Mouse (Mus musculus) embryonic facial prominence, embryonic 13.5 days (tissue): Measurements from ENCODE around the gene Mrgprh. TPM values are rescaled to one million over a fixed set of nuclear protein-coding genes. Genes with fewer than 3 reads are reported as not detected.
"Not testable (repeated sequence)": the region's sequence is repeated elsewhere in the genome, so short reads cannot be mapped to it uniquely, and the experiment has no call there.

Experiments
- ATAC-seq: fragments of 200-750 bp; cut with Nextera tagmentation; 2 replicates; pipeline ENCODE4 v1.8.0; 2017; ENCODE audit warnings: low read depth; ENCODE audit not compliant: insufficient number of reproducible peaks, insufficient read depth, low FRiP score, low TSS enrichment
- H3K27ac ChIP-seq: fragments of 300-500 bp; sonication (generic); 2 replicates; pipeline ENCODE4 v1.5.1; 2015; ENCODE audit warnings: moderate library complexity, mild to moderate bottlenecking, inconsistent platforms
- H3K27me3 ChIP-seq: fragments of 300-500 bp; sonication (generic); 2 replicates; pipeline ENCODE4 v1.6.1; 2015; ENCODE audit warnings: mild to moderate bottlenecking, inconsistent platforms
- H3K36me3 ChIP-seq: fragments of 300-500 bp; sonication (generic); 2 replicates; pipeline ENCODE4 v1.6.1; 2015; ENCODE audit warnings: mild to moderate bottlenecking, inconsistent platforms
- H3K4me1 ChIP-seq: fragments of 300-500 bp; sonication (generic); 2 replicates; pipeline ENCODE4 v1.6.1; 2015; ENCODE audit warnings: inconsistent platforms
- H3K4me2 ChIP-seq: fragments of 300-500 bp; sonication (generic); 2 replicates; pipeline ENCODE4 v1.6.1; 2015; ENCODE audit warnings: moderate library complexity, mild to moderate bottlenecking, inconsistent platforms
- H3K4me3 ChIP-seq: fragments of 300-500 bp; sonication (generic); 2 replicates; pipeline ENCODE4 v1.5.1; 2015; ENCODE audit warnings: mild to moderate bottlenecking, inconsistent platforms
- H3K9ac ChIP-seq: fragments of 300-500 bp; sonication (generic); 2 replicates; pipeline ENCODE4 v1.6.1; 2015; ENCODE audit warnings: mild to moderate bottlenecking, inconsistent platforms
- H3K9me3 ChIP-seq: fragments of 300-500 bp; sonication (generic); 2 replicates; pipeline ENCODE4 v1.6.1; 2016; ENCODE audit warnings: inconsistent platforms
- WGBS: fragments of 180-500 bp; shearing (Covaris S2); methylation state at CpG from one replicate; pipeline ENCODE4 v1.1.7; 2015; ENCODE audit warnings: mixed read lengths; 5-methylcytosine and 5-hydroxymethylcytosine counted together
- polyA plus RNA-seq: library from polyadenylated mRNA; unstranded; fragments of >200 nt; fragmentation: Nextera tagmentation; extraction: Ambion mirVana; gene quantifications from 2 replicates; pipeline ENCODE4 v1.2.1, GENCODE M21; 2015

Gene Mrgprh
- polyA plus RNA-seq, 1 experiment from 2014 or later, result not detected

DNA sequence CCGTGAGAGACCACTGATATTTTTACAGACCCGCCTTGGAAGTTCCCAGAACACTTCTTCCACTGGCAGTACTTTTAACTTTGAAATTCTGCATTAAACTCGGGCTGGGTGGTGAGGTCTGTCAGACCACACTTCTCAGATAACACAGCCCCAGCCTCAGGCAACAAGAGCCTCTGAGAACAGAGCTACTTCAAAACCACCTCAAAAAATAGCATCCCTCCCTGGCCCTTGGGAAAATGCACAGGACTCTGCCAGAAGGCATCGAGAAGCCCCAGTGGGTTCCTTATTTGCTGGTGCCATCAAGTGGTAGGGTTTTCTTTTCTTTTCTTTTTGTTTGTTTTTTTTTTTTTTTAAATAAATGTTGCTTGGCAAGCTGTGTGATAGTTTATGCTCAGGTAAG, 7.2 kb upstream of the Mrgprh start:
- Histone ChIP-seq H3K27ac (peak overlapping the region; percentile 66), H3K27me3 (0 out of 2 replicates have a peak, but pooled peaks cover 3% of the 10 kb centered on the region), H3K36me3 (no peaks in the 10 kb centered on the region), H3K4me1 (peaks cover 53% of the 10 kb centered on the region), H3K9me3 (no peaks in the 10 kb centered on the region), H3K4me3 (no peak overlapping the region), H3K9ac (no peak overlapping the region), H3K4me2 (no peak overlapping the region)
- ATAC-seq, result peak; percentile 60; the same call in 1 of the 2 replicates
- whole genome bisulfite sequencing, result 3% methylated on average over 4 of the region's 4 CpGs

DNA sequence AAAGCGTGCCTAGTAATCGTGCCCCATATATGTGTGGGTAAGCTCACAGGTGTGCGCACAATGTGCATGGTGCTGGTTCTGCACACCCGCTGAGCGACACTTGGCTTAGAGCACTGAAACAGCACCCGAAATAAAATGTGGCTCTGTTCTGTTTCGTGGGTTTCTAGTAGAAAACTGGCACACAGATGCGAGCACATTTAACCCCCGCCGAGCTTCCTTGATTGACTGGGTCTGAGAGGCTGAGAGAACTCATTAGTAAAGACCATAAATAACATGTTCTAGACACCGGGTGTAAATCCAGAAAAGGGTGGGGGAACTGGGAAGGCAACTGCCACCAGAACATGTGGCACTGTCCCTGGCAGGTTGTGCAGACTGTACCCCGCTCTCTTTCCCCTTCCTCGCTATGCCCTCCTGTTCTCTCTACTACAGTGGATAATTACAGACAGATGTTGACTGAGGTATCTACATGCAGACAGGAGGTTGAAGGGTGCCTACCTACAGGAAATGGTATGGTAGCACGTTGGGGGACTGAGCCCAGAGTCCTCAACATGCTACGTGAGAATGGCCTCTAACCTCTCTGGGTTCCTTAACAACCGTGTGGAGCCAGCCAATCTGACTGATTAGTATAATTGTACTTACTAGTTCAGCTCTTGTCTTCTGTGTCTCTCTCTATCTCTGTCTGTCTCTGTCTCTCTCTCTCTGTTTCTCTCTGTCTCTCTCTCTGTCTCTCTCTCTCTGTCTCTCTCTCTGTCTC, 3.4 kb upstream of the Mrgprh start:
- H3K4me1 ChIP-seq, result peaks cover 52% of the 10 kb centered on the region
- no peak; the same call in 1 of the 2 replicates for ATAC-seq

DNA sequence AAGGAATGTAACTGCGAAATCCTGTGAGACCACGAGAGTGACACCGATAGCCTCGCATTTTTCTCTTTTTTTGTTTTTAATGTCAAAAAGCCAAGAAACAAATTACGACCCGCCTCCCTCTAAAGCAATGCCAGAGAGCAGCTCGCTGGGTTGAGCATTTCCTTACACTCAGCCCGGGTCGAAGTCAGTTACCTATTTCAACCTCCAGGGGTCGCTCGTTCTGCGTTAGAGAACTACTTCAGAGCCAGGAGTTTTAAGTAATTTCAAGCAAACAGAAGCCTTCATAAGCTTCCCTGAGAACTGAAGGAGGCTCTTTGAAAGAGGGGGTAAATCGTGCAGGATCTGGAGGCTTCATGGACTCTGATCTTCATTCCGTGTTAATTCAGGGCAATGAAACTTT, 4.3 kb downstream of the Mrgprh start:
- peaks cover 4% of the 10 kb centered on the region; the same call in 1 of the 2 replicates for H3K27me3 ChIP-seq
- ATAC-seq, result no peak
- no peaks in the 10 kb centered on the region for H3K9me3 ChIP-seq
- H3K9ac ChIP-seq, result peak overlapping the region; percentile 28
- WGBS, result 2% methylated on average over 14 of the region's 14 CpGs
- peak overlapping the region; percentile 5; the same call in 1 of the 2 replicates for H3K4me3 ChIP-seq
- 0 out of 2 replicates have a peak, but pooled peaks cover 13% of the 10 kb centered on the region for H3K4me1 ChIP-seq
- peak overlapping the region; percentile 51; the same call in 1 of the 2 replicates for H3K27ac ChIP-seq
- peak overlapping the region; percentile 54 for H3K4me2 ChIP-seq
- H3K36me3 ChIP-seq, result no peaks in the 10 kb centered on the region

More for the DNA sequence above, 3.4 kb upstream of the Mrgprh start:
- 48% methylated on average over 16 of the region's 16 CpGs for WGBS
- Histone ChIP-seq H3K36me3 (no peaks in the 10 kb centered on the region), H3K4me3 (no peak overlapping the region), H3K9me3 (no peaks in the 10 kb centered on the region), H3K4me2 (peak overlapping the region; percentile 5; the same call in 1 of the 2 replicates), H3K9ac (no peak overlapping the region), H3K27ac (no peak overlapping the region), H3K27me3 (0 out of 2 replicates have a peak, but pooled peaks cover 3% of the 10 kb centered on the region)

DNA sequence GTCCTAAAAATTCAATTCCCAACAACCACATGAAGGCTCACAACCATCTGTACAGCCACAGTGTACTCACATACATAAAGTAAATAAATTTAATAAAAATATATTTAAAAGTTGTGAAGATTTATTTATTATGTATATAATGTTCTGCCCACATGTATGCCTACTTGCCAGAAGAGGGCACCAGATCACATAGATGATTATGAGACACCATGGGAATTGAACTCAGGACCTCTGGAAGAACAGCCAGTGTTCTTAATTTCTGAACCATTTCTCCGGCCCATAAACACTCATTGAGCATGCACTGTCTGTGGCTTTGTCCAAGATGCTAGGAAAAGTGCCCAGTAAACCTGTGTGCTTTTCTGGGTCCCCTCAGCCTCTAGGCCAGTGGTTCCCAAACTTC, 5.4 kb downstream of the Mrgprh start:
- ATAC-seq, result no peak
- H3K27me3 ChIP-seq, result peaks cover 4% of the 10 kb centered on the region; the same call in 1 of the 2 replicates
- H3K27ac ChIP-seq, result no peak overlapping the region
- H3K9ac ChIP-seq, result no peak overlapping the region
- 77% methylated on average over 1 of the region's 1 CpGs for WGBS
- H3K4me2 ChIP-seq, result no peak overlapping the region
- no peak overlapping the region for H3K4me3 ChIP-seq
- no peaks in the 10 kb centered on the region for H3K36me3 ChIP-seq
- 0 out of 2 replicates have a peak, but pooled peaks cover 13% of the 10 kb centered on the region for H3K4me1 ChIP-seq
- no peaks in the 10 kb centered on the region for H3K9me3 ChIP-seq

DNA sequence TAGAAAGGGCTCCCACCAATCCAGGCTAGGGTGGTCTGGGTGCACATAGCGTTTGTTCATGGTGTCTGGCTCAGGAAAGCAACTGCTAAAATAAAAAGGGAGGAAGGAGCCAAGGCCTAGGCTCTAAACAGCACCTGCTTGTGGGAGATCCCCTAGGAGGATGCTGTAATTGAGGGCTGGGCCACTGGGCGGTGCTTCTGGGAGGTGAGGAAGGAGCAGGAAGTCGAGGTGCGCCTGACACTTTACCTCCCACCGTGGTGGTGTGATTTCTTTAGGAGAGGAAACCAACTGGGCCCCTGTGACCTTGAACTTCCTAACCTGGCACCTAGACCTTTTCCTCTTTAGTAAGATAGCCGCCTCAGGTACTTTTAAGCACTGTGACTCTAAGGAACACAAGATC, 10.8 kb downstream of the Mrgprh start:
- 40% methylated on average over 6 of the region's 6 CpGs for WGBS
- ATAC-seq, result no peak
- no peak overlapping the region for H3K4me3 ChIP-seq
- H3K9ac ChIP-seq, result no peak overlapping the region
- H3K36me3 ChIP-seq, result 0 out of 2 replicates have a peak, but pooled peaks cover 18% of the 10 kb centered on the region
- H3K27me3 ChIP-seq, result no peaks in the 10 kb centered on the region
- peak overlapping the region; percentile 23; the same call in 1 of the 2 replicates for H3K27ac ChIP-seq
- peaks cover 13% of the 10 kb centered on the region for H3K4me1 ChIP-seq
- H3K4me2 ChIP-seq, result no peak overlapping the region
- no peaks in the 10 kb centered on the region for H3K9me3 ChIP-seq

DNA sequence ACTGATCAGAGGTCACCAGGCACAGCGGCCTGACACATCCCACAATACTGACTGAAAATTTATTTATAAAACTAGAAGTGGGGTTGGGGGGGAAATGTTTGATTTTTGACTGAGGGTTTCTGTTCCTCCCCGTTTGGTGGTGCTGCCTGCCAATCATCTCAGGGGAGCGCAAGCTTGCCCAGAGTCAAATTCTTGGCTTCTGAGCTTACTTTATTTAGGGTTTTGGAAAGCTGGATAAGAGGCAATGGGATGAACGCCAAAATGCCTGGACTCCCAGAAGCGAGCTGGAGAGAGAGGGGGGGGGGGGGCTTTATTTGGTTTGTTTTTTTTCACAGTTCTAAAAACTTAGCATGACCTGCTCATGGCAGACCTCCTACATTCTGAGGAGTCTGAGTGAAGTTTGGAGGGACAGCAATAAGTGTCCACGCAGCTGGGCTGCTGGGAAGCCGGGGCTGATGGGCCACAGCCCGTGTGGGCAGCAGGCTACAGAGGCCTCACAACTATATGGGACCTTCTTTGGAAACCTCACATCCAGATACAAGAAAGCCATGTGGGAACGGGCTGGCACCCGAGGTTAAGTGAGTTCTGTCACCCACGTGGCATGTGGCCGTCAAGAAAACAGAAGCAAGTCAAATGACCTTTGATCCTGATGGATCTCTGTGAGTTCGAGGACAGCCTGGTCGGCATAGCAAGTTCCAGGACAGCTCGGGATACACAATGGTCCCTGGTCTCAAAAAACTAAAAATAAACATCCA, 11.4 kb downstream of the Mrgprh start:
- Histone ChIP-seq H3K9ac (no peak overlapping the region), H3K27ac (peak overlapping the region; percentile 39), H3K4me1 (peaks cover 13% of the 10 kb centered on the region), H3K9me3 (no peaks in the 10 kb centered on the region), H3K27me3 (no peaks in the 10 kb centered on the region), H3K36me3 (0 out of 2 replicates have a peak, but pooled peaks cover 18% of the 10 kb centered on the region), H3K4me3 (no peak overlapping the region), H3K4me2 (no peak overlapping the region)
- WGBS, result 72% methylated on average over 15 of the region's 15 CpGs
- ATAC-seq, result no peak

DNA sequence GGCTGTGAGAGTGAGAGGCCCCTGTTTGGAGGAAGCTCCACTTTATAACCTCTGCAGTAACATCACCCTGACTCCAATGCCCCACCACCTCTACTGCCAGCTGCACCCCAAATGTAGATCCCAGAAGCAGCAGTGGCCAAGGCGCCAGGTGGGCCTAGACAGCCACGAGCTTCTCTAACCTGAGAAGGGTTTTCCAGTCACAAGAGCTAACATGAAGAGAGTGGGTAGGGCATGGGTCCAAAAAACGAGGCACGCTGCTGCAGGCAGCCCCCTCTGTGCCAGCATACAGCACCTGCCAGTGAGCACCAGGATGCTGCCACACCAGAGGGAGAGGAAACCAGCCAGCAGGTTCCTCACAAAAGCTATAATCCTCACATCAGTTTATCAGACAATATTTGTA, 15.2 kb downstream of the Mrgprh start:
- H3K4me1 ChIP-seq, result peaks cover 13% of the 10 kb centered on the region
- H3K9ac ChIP-seq, result 0 out of 2 replicates have a peak overlapping the region, but pooled peaks have one; percentile 36
- H3K4me2 ChIP-seq, result no peak overlapping the region
- no peak overlapping the region for H3K4me3 ChIP-seq
- H3K9me3 ChIP-seq, result no peaks in the 10 kb centered on the region
- 89% methylated on average over 4 of the region's 4 CpGs for WGBS
- H3K27me3 ChIP-seq, result no peaks in the 10 kb centered on the region
- peaks cover 23% of the 10 kb centered on the region; the same call in 1 of the 2 replicates for H3K36me3 ChIP-seq
- no peak overlapping the region for H3K27ac ChIP-seq
- no peak for ATAC-seq

DNA sequence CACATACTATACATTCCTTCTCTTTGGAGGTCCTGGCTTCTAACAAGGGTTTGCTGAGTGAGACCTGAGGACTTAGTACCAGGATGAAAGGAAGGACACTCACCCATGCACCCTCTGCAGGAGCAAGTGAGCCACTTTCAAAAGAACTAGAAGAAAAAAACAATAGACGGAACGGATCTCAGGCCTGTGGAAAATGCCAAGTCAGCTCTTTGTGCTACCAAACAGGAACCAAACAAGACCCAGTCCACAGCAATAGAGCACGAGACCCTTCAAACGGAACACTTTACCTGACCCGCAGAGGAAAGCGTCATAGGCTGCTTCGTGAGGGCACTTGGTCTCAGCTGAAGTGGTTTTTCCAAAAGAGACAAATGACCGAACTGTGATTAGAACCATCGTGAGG, 16.2 kb downstream of the Mrgprh start:
- Histone ChIP-seq H3K4me2 (no peak overlapping the region), H3K27me3 (no peaks in the 10 kb centered on the region), H3K36me3 (peaks cover 25% of the 10 kb centered on the region; the same call in 1 of the 2 replicates), H3K4me3 (no peak overlapping the region), H3K9ac (no peak overlapping the region), H3K9me3 (no peaks in the 10 kb centered on the region), H3K27ac (no peak overlapping the region), H3K4me1 (peaks cover 8% of the 10 kb centered on the region; the same call in 1 of the 2 replicates)
- 92% methylated on average over 9 of the region's 9 CpGs for WGBS
- ATAC-seq, result no peak

DNA sequence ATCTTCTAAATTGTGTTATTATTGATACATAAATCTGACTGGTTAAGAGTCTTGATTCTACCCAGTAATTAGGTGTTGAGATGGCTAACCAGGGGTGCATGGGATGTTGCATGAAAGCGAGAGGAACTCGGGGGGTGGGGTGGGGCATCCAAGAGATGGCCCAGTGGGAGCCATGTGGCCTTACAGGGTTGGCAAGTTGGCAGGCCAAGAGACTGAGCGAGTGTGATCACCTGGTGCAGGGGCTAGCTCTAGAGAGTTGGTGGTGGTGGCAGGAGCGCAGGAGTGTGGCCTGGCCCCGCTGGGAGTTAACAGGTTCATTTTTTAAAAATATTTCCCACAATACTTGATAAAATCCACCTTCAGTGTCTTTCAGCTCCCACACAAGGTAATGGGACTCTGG, 21.8 kb downstream of the Mrgprh start:
- H3K9ac ChIP-seq, result no peak overlapping the region
- ATAC-seq, result no peak
- 85% methylated on average over 5 of the region's 5 CpGs for WGBS
- H3K36me3 ChIP-seq, result peaks cover 32% of the 10 kb centered on the region
- peak overlapping the region; percentile 41 for H3K27ac ChIP-seq
- H3K4me3 ChIP-seq, result no peak overlapping the region
- H3K9me3 ChIP-seq, result no peaks in the 10 kb centered on the region
- no peaks in the 10 kb centered on the region for H3K27me3 ChIP-seq
- H3K4me2 ChIP-seq, result no peak overlapping the region
- peaks cover 4% of the 10 kb centered on the region; the same call in 1 of the 2 replicates for H3K4me1 ChIP-seq

DNA sequence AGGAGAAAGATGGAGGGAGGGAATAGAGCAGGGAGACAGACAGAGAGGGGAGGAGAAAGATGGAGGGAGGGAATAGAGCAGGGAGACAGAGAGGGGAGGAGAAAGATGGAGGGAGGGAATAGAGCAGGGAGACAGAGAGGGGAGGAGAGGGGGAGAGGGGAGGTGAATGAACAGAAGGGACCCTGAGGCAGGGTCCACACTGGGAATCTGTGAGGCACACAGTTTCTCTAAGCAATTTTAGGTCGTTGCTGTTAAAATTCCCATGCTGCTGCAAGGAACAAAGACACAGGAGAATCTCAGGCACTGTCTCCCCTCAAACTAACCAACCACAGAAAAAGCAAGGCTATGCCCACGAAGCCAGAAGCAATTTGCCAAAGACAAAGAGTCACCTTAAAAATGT, 22.8 kb downstream of the Mrgprh start:
- not testable (repeated sequence) for ATAC-seq, H3K9ac ChIP-seq, H3K27me3 ChIP-seq, H3K9me3 ChIP-seq, H3K4me3 ChIP-seq
- WGBS, result 28% methylated on average over 2 of the region's 2 CpGs
- peak overlapping the region; percentile 20; the same call in 1 of the 2 replicates for H3K4me2 ChIP-seq
- H3K4me1 ChIP-seq, result peaks cover 11% of the 10 kb centered on the region
- peaks cover 34% of the 10 kb centered on the region for H3K36me3 ChIP-seq
- H3K27ac ChIP-seq, result peak overlapping the region; percentile 78

DNA sequence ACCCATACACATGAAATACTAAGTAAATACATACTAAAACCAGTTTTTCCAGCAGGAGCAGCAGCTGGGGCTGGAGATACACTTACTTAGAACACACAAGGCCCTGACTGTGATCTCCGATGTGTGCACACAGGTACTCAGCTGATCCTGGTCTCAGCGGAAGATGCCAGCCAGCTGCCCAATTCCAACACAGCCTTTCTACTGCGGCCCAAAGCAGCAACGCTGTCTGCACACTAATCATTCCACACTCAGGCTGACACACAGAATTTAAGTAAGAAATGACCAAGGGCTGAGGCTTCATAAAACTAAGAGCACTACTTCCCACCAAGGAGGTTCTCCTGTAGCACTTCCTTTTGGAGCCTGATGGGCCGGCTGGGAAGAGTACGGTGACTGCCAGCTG, 26.5 kb downstream of the Mrgprh start:
- no peak for ATAC-seq
- Histone ChIP-seq H3K36me3 (peaks cover 46% of the 10 kb centered on the region), H3K4me1 (peaks cover 14% of the 10 kb centered on the region), H3K9ac (no peak overlapping the region), H3K4me3 (no peak overlapping the region), H3K9me3 (no peaks in the 10 kb centered on the region), H3K4me2 (no peak overlapping the region), H3K27me3 (no peaks in the 10 kb centered on the region), H3K27ac (no peak overlapping the region)
- WGBS, result 92% methylated on average over 6 of the region's 6 CpGs
